Mouse (Mus musculus) B cell, adult (primary cell): ENCODE results near the gene Thsd7b. TPM values are rescaled to one million over a fixed set of nuclear protein-coding genes. Genes with fewer than 3 reads are reported as not detected.

Source experiments
- total RNA-seq: library from RNA; stranded (reverse); gene quantifications from 4 replicates; pipeline ENCODE4 v1.2.4, GENCODE M21; 2023; ENCODE audit not compliant: inconsistent age

The Thsd7b gene
- not detected in 4 replicates for total RNA-seq

DNA sequence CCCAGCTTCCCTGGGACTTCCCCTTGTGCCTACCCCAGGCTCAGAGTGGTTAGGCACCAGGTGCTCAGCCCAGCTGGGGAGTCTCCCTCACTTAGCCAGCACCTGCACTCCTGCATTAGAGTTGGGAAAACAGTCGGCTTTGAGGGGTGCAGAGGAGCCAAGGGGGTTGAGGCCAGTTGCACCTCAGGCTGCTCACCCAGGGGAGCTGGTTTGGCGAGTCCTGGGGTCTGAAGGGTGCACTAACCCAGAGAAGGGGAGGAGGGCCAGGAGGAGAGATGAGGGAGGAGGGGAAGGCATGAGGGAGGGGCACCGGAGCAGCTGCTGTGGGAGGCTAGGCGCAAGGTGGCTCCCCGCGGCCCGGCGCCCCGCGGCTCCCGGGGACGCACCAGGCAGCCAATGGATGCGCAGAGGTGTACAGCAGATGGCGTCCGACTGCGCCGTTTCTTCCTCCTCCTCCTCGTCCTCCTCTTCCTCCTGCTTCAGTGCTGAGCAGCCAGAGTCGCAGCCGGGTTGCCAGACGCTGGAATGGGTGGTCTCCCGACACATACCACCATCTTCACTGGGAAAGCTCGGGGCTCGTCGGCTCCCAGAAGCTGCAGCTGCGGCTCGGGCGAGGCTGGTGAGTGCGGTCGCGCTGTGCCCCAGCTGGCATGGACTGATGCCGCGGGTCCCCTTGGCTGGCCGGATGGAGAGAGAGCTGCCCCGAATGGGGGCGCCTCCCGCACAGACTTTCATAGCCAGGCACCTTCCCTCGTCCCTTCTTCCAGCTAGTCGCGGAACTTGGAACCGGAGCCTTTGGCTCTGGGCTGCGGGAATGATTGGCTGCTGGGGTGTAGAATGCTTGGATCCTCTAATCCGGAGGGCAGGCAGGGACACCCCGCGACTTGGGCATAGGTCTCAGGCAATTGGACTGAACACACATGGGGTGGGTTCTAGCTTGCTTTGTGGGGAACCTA, at the start of gene Thsd7b:
Gene Thsd7b (plus strand): TSS at position 321 of the 956 bp plus-strand sequence.

